Mouse (Mus musculus): Measurements from ENCODE around the gene Bhlhe41.

The Bhlhe41 gene

DNA sequence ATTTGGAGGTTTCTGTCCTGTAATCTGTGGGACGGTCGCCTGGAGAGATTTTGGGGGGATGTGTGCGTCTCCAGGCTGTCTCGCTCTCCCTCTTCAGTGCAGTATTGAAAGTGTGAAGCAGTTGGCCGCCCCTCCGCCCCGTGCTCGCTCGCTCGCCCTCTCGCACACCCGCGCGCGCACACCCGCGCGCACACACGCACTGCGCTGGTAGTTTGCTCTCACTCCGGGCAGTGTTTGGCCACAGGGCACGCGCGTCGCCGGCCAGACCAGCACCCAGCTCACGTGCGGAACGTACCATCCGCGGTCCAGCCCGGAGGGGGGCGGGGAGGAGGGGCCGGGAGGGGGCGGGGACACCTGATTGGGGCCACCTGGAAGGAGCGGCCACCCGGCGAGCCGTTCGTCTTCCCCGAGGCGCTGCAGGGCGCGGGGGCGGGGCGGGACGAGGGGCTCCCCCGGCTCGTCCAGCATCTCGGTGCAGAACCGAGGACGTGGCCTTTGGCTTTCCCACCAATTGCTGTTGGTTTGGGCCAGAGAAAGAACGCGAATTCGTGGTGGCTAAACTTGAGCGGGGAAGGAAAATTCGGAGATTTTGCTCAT lies at the start of gene Bhlhe41:
Gene Bhlhe41 (minus strand): TSS at position 270 of the 597 bp plus-strand sequence.
- peak; percentile 86 for DNase-seq (ENCODE audit: low read depth, low spot score)

- no peak for DNase-seq (ENCODE audit: low read depth, low spot score)
These were observed 46.9 kb upstream of the Bhlhe41 start for GRCm38 (mm10) chr6:145912232-145912631.

- DNase-seq (ENCODE audit: low read depth, low spot score) = peak; percentile 37
These were observed 45.4 kb upstream of the Bhlhe41 start for GRCm38 (mm10) chr6:145910469-145911426.

DNA sequence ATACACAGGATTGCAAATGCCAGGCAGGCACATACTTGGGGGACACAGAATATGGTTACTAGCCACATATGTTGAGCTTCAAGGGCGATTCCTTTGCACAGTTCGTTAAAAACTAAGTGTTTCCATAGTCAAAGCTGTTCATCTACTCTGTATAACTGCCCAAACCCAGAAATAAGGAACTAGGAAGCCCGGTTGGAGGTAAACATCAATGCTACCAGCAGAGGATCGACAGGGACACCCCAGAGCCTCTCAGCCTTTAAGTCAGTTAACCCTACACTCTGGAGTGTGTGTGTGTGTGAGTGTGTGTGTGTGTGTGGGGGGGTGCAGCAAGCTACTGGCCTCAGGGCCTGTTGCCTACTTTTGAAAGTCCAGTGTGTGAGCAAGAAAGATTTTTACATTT lies 44.6 kb upstream of the Bhlhe41 start:
- DNase-seq (ENCODE audit: low read depth, low spot score) = no peak

DNA sequence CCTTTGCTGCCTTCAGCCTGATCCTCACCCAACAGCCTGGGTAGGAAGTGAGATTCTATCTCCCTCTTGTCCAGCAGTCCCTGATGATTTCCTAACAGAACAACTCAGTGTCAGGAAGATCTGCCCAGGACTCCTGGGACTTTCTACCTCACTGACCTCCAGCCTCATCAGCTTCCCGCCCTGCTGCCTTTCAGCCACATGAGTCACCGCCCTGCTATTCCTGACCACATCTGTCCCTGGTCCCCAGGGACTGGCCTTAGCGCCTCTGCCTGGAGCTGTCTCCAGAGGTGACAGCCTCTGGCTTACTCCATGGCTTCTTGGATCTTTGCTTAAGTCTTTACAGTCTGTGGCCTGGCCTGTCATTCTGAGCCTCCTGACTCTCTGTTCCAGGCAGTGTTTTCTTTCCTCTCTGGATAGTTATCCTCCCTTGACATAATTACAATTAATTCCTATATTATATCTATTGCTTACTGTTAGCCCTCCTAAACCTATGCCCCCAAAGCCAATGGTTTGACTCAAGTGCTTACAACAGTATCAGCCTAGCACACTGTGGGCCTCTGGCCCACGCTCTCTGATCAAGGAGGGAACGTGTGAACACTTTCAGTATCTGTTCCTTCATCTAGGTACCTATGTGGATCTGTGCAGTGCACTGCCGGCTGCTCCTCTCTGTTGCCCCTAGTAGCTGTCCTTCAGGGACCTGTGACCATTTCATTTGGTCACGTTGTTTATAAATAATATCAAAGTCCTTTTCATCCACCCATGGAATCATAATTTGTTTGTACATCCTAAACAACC lies 40.9 kb upstream of the Bhlhe41 start:
- DNase-seq (ENCODE audit: low read depth, low spot score) = peak; percentile 77

GRCm38 (mm10) chr6:145904616-145905015 lies 39.3 kb upstream of the Bhlhe41 start:
- no peak for DNase-seq (ENCODE audit: low read depth, low spot score)

- DNase-seq (ENCODE audit: low read depth, low spot score) = no peak
These were observed 38.8 kb upstream of the Bhlhe41 start for GRCm38 (mm10) chr6:145904169-145904568.

- DNase-seq (ENCODE audit: low read depth, low spot score) = no peak
These were observed 29.4 kb upstream of the Bhlhe41 start for GRCm38 (mm10) chr6:145894669-145895342.

DNA sequence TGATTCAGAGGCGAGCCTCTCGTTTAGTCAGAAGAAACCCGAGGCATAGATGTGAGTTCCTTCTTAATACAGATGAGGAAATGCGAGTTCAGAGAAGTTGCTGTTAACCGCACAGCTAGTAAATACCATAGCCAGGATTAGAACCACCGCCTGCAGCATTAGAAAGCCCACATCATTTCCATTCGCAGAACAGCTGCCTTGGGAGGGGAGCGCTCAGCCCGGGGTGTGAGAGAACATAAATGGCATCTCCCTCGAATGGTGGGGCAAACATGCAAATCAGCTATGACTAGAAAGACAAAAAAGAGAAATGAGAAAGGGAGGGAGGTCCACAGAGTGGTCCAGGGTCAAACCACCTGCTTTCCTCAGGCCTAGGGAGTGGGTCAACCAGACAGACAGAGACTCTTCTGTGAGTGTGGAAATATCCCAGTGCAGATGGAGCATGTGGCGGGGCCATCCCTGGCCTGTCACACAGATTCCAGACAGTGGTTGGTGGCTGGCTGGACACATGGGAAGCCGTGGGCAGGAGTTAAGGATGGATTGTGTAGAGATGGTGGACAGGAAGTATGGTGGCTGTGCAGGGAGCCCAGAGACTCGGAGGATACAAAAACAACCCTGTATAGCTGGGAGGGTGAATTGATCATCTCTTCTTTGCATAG lies 28.1 kb upstream of the Bhlhe41 start:
- no peak for DNase-seq (ENCODE audit: low read depth, low spot score)

DNA sequence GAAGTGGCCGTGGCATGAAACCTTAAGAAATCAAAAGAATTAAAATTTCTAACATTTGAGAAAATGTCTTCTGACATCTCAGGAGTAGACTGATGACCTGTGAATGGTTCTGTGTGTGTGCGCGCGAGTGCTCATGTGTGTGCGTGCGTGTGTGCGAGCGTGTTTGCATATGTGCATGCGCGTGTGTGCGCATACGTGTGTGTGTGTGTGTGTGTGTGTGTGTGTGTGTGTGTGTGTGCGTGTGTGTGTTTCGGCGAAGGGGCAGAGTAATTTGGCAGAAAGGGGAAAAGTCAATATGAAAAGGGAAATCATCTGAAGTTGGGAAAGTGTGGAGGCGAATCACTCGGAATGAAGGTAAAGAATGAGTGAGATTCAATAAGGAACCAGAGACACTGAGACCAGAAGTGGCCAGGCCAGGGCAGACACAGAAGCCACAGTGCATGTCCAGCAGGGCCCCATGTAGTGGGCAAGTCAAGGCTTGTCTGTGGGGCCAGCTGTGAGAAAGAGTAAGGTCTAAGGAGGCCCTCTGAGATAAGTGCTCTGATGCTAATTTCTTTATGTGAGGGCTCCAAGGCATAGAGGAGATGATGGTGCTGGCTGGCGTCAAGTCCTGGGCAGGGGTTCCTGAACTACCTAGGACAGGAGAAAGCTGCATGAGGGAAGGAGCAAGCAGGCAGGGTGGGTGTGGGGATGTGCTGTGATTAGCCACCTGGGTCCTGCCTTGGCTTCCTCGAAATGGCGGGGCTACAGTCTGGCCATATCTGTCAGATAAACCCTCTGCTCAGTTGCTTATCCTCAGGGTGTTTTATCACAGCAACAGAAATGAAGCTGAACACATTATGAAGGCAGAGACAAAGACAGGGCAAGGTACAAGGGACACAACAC lies 27.3 kb upstream of the Bhlhe41 start:
- DNase-seq (ENCODE audit: low read depth, low spot score) = no peak

DNA sequence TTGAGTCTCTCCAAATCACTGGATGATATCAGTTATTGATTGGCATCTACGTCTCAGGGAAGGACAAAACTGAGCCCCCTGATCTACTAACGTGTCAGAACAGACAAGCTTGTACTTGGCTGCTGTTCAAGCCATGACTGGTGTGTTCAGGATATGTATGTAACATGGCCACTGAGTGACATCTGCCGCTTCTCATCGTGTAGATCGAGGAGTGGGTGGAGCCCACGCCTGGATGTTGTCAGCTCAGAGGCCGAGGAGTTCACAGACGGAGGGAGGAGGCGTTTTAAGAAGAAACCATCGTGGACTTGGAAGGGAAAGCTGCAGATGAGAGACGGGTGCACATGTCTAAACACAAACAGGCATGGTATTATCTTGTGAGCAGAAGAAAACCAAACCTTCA lies 26.6 kb upstream of the Bhlhe41 start:
- no peak for DNase-seq (ENCODE audit: low read depth, low spot score)

DNA sequence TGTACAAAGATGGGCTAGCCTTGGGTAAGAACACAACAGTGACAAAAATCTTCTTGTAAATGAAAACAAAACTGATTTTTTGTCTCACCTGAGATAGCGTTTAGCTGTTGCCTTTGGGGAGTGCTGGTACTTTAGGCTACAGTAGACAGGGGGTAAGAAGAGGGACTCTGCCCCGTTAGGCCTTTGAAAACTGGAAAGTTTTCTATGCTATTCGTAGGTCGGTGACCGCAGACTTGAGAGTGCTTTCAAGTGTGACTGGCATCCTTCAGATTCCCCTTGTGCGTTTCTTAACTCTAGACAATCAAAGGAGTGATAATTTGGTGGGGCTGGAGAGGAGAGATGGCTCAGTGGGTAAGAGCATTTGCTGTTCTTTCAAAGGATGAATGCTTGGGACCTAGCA lies 22.4 kb upstream of the Bhlhe41 start:
- DNase-seq (ENCODE audit: low read depth, low spot score) = no peak

DNA sequence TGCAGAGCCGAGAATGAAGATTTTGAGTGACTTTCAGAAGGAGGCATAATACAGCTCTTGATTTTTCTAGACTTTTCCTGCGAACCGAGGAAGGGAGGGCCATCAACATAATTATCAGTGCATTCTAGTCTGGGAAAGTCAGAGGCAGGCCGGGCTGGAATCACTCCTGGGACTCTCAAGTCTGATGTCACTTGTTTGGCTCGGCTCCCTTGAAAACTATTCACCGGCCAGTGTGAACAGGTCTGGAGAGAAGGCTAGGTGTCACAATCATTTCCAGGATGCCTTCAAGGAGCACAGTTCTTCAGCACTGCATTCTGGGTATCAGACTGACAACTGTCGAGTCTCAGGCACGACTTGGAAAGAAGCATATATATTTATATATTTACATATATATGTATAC lies 20.9 kb upstream of the Bhlhe41 start:
- peak; percentile 27 for DNase-seq (ENCODE audit: low read depth, low spot score)

GRCm38 (mm10) chr6:145885069-145885468 lies 19.7 kb upstream of the Bhlhe41 start:
- DNase-seq (ENCODE audit: low read depth, low spot score) = no peak

DNA sequence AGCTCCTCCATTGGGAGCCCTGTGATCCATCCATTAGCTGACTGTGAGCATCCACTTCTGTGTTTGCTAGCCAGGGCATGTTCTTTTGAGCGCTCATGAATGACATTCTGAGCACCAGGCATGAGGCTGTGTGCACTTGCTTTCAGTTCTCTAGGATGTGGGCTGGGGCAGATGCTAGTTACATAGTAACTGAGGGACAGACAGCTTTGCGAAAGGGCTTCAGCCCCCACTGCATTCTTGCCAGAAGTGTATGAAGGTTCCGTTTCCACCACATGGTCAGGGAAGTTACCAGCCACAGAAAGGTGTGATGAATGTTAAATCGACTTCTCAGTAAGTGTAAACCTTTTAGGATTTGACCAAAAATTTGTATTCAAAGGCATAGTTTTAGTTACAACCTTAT lies 18.3 kb upstream of the Bhlhe41 start:
- DNase-seq (ENCODE audit: low read depth, low spot score) = no peak

DNA sequence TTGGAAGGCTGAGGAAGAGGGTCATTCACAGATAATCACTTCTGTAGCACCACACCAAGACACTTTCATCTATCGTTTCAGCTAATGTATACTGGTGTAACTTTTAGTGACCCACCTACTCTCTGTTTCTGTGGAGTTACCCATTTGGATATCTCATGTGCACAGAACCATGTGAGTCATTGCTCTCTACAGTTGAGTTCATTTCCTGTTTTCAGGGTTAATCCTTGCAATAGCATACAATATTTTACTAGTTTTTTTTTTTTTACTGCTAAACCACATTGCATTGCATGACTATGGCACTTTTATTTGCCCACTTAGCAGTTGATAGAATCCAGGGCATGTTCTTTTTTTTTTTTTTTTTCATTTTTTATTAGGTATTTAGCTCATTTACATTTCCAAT lies 17.7 kb upstream of the Bhlhe41 start:
- peak; percentile 44 for DNase-seq (ENCODE audit: low read depth, low spot score)

DNA sequence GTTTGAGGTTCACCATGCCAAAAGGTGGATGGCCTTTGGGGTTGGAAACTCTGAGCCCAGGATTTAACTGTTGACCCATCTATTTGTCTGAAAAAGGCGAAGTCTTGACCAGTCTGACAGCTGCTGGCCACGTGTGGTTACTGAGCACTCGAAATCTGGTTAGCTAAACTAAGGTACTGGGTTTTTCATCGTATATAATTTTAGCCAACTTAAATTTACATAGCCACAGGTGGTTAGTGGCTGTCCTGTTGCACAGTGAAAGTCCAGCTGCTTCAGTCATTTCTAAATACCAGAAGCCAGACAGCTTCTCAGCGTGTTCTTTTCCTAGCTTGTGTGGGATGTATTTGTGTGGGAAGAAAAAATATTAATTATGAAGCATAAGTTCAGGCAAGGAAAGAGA lies 15.3 kb upstream of the Bhlhe41 start:
- no peak for DNase-seq (ENCODE audit: low read depth, low spot score)

- no peak for DNase-seq (ENCODE audit: low read depth, low spot score)
These were observed 11.8 kb upstream of the Bhlhe41 start for GRCm38 (mm10) chr6:145876986-145877735.

GRCm38 (mm10) chr6:145873354-145873753 lies 8.0 kb upstream of the Bhlhe41 start:
- DNase-seq (ENCODE audit: low read depth, low spot score) = no peak
